Mouse (Mus musculus): ENCODE results near the gene Itm2b.

Itm2b gene

GRCm38 (mm10) chr14:73384913-73385719 lies at the start of gene Itm2b:
TSS of gene Itm2b (minus strand) at chr14:73385289.
- DNase-seq: peak; percentile 82

GRCm38 (mm10) chr14:73433487-73433886 lies 48.4 kb upstream of the Itm2b start:
- DNase-seq: no peak

- DNase-seq: no peak
These were observed 45.5 kb upstream of the Itm2b start for GRCm38 (mm10) chr14:73430571-73430970.

- DNase-seq: no peak
These were observed 40.5 kb upstream of the Itm2b start for GRCm38 (mm10) chr14:73425571-73426041.

GRCm38 (mm10) chr14:73424961-73425360 lies 39.9 kb upstream of the Itm2b start:
- no peak for DNase-seq

GRCm38 (mm10) chr14:73423542-73423941 lies 38.5 kb upstream of the Itm2b start:
- DNase-seq: no peak

- no peak for DNase-seq
These were observed 37.5 kb upstream of the Itm2b start for GRCm38 (mm10) chr14:73422621-73423020.

- DNase-seq: no peak
These were observed 36.5 kb upstream of the Itm2b start for GRCm38 (mm10) chr14:73421580-73421979.

GRCm38 (mm10) chr14:73420138-73420745 lies 35.2 kb upstream of the Itm2b start:
- DNase-seq: no peak

GRCm38 (mm10) chr14:73416511-73416910 lies 31.4 kb upstream of the Itm2b start:
- no peak for DNase-seq

GRCm38 (mm10) chr14:73415376-73416035 lies 30.4 kb upstream of the Itm2b start:
- DNase-seq: no peak

- DNase-seq: no peak
These were observed 26.6 kb upstream of the Itm2b start for GRCm38 (mm10) chr14:73411729-73412128.

- no peak for DNase-seq
These were observed 25.0 kb upstream of the Itm2b start for GRCm38 (mm10) chr14:73410083-73410482.

GRCm38 (mm10) chr14:73408223-73408845 lies 23.2 kb upstream of the Itm2b start:
- no peak for DNase-seq

- DNase-seq: no peak
These were observed 18.9 kb upstream of the Itm2b start for GRCm38 (mm10) chr14:73404016-73404415.

GRCm38 (mm10) chr14:73403351-73403750 lies 18.3 kb upstream of the Itm2b start:
- no peak for DNase-seq

- DNase-seq: no peak
These were observed 17.4 kb upstream of the Itm2b start for GRCm38 (mm10) chr14:73402296-73403035.

- no peak for DNase-seq
These were observed 16.3 kb upstream of the Itm2b start for GRCm38 (mm10) chr14:73401408-73401807.

GRCm38 (mm10) chr14:73399866-73400618 lies 15.0 kb upstream of the Itm2b start:
- no peak for DNase-seq

- no peak for DNase-seq
These were observed 13.4 kb upstream of the Itm2b start for GRCm38 (mm10) chr14:73398367-73398996.

- DNase-seq: no peak
These were observed 10.7 kb upstream of the Itm2b start for GRCm38 (mm10) chr14:73395750-73396149.

Data from right cerebral cortex, postnatal 14 days (tissue).